Mouse (Mus musculus): ENCODE measurements around the gene Gm5134. TPM values are rescaled to one million over a fixed set of nuclear protein-coding genes. Genes with fewer than 3 reads are reported as not detected.

The Gm5134 gene
- total RNA-seq, 2 experiments from 2014 or later, result not detected

- DNase-seq (ENCODE audit: low spot score), result no peak
These were observed 14.7 kb upstream of the Gm5134 start for GRCm38 (mm10) chr10:75939481-75940234.

GRCm38 (mm10) chr10:75940520-75940919 lies 13.8 kb upstream of the Gm5134 start, which contains the start of gene Gm867:
Gene Gm867, minus strand, starts transcription at chr10:75940672.
- DNase-seq (ENCODE audit: low spot score), result no peak

GRCm38 (mm10) chr10:75941042-75941824 lies 13.1 kb upstream of the Gm5134 start:
- no peak for DNase-seq (ENCODE audit: low spot score)

- no peak for DNase-seq (ENCODE audit: low spot score)
These were observed 11.4 kb upstream of the Gm5134 start, which contains the start of gene Vpreb3 for GRCm38 (mm10) chr10:75942736-75943477. Gene Vpreb3, plus strand, starts transcription at chr10:75943057.

GRCm38 (mm10) chr10:75944066-75944772 lies 10.1 kb upstream of the Gm5134 start:
- peak; percentile 21 for DNase-seq (ENCODE audit: low spot score)

- DNase-seq (ENCODE audit: low spot score), result no peak
These were observed 9.1 kb upstream of the Gm5134 start for GRCm38 (mm10) chr10:75945213-75945612.

- no peak for DNase-seq (ENCODE audit: low spot score)
These were observed 8.4 kb upstream of the Gm5134 start for GRCm38 (mm10) chr10:75945896-75946295.

GRCm38 (mm10) chr10:75948079-75948478 lies 6.2 kb upstream of the Gm5134 start:
- no peak for DNase-seq (ENCODE audit: low spot score)

- no peak for DNase-seq (ENCODE audit: low spot score)
These were observed 5.0 kb upstream of the Gm5134 start for GRCm38 (mm10) chr10:75949053-75950045.

- no peak for DNase-seq (ENCODE audit: low spot score)
These were observed 3.5 kb upstream of the Gm5134 start for GRCm38 (mm10) chr10:75950791-75951210.

GRCm38 (mm10) chr10:75951424-75952050 lies 2.8 kb upstream of the Gm5134 start:
- DNase-seq (ENCODE audit: low spot score), result peak; percentile 53

- no peak for DNase-seq (ENCODE audit: low spot score)
These were observed 19.5 kb downstream of the Gm5134 start for GRCm38 (mm10) chr10:75973846-75974245.

- no peak for DNase-seq (ENCODE audit: low spot score)
These were observed 20.9 kb downstream of the Gm5134 start for GRCm38 (mm10) chr10:75975216-75975615.

- DNase-seq (ENCODE audit: low spot score), result no peak
These were observed 24.0 kb downstream of the Gm5134 start for GRCm38 (mm10) chr10:75978119-75978834.

GRCm38 (mm10) chr10:75978835-75979157 lies 24.5 kb downstream of the Gm5134 start:
- no peak for DNase-seq (ENCODE audit: low spot score)

- no peak for DNase-seq (ENCODE audit: low spot score)
These were observed 25.1 kb downstream of the Gm5134 start for GRCm38 (mm10) chr10:75979432-75979831.

- no peak for DNase-seq (ENCODE audit: low spot score)
These were observed 36.2 kb downstream of the Gm5134 start for GRCm38 (mm10) chr10:75990430-75991042.

- DNase-seq (ENCODE audit: low spot score), result no peak
These were observed 39.4 kb downstream of the Gm5134 start for GRCm38 (mm10) chr10:75993616-75994240.
